Mouse (Mus musculus) skeletal muscle tissue, postnatal 0 days (tissue): ENCODE data around the gene Sptbn1. TPM values are rescaled to one million over a fixed set of nuclear protein-coding genes. Genes with fewer than 3 reads are reported as not detected.

Source experiments
- polyA plus RNA-seq: library from polyadenylated mRNA; unstranded; fragments of >200 nt; fragmentation: Nextera tagmentation; extraction: Ambion mirVana; gene quantifications from 2 replicates; pipeline ENCODE4 v1.2.1, GENCODE M21; 2015

The Sptbn1 gene
- polyA plus RNA-seq, result 63.6 and 70.3 TPM in 2 replicates

DNA sequence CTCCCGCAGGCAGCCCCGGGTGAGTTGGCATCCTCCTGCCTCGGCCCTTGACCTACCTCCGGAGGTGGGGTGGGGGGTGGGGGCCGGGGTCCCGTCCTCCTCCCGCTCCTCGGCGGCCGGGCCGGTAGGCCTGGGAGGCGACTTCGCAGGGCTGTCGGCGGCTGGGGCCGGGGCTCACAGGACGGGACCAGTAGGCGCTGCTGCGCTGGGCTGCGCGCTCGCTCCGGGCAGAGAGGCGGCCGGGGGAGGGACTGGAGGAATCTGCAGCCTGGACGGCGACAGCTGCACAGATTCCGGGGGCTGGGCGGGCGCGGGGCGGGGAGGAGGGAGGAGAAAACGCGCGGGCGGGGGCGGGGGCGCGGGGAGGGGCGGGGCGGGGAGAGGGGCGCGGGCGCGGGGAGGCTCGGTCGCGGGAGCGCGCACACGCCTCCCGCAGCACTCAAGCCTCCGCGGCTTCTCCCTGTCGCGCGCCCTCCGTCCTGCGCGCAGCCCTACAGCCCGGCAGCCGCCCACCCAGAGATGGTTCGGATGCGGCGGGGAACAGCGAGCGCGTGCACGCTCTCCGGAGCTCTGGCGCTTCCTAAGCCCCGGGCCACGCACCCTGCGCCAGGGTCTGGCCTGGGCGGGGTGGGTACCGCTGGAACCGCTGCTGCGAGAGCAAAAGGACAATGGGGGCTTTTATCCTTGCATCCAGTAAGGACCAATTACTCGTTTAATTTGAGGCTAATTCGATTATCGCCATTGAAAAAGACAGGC lies at the start of gene Sptbn1:
Gene Sptbn1 (minus strand): TSS at position 284 of the 756 bp plus-strand sequence.

Other genes starting within 250 kb of the Sptbn1 start
- gene Eml6, start 242.1 kb downstream of the Sptbn1 start, polyA plus RNA-seq, result 1.6 and 1.9 TPM in 2 replicates
- not detected in 2 replicates for gene 4930505A04Rik, start 203.7 kb upstream of the Sptbn1 start, polyA plus RNA-seq